Mouse (Mus musculus) brain, adult 2 months (tissue): ENCODE data around the gene Nudt17.
A peak's percentile ranks its signal among the peaks of the same experiment; 100 is the strongest.

Source experiments
- DNase-seq: peaks from one replicate; pipeline ENCODE4 v3.0.0; 2011; ENCODE audit warnings: low read depth, low spot score

The Nudt17 gene

DNA sequence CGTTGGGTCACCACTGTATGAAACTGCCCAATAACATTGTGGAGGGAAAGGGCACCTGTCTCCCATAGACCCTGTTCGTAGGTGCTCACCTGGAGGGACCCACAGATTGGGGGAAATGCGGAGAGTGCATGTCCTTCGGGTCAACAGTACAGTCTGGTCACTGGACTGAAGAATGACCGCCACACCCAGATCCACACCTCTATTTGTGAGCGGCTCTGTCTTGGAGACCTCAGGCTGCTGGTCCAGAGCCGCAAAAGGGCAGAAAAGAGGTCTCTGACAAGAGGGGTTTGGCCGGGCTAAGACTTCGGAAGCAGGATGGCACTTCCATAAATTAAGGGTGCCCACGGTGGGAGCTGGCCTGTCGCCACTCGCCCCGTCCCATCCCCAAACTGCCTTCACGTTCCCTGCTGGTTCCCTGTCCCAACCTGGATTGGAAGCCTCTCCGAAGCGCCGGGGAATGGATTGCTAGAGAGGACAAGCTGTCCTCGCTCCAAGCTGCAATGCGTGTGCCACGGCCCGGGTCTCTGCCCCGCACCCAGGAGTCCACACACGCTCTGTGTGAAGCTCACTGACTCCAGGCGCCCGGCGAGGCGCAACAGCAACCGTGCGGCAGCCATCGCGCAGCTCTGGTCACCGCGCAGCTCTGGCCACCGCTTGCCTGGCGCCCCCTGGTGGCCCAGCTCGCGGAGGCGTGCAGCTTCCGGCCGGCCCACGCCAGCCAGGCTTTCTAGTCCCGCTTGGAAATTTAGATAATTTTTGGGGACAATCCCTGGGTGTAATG is at the start of gene Nudt17:
TSS of gene Nudt17 (minus strand) at position 660 of the 781 bp plus-strand sequence.
- DNase-seq = peak; percentile 86

GRCm38 (mm10) chr3:96757691-96758090 is 49.3 kb upstream of the Nudt17 start:
- DNase-seq = peak; percentile 67

GRCm38 (mm10) chr3:96755935-96756334 is 47.6 kb upstream of the Nudt17 start:
- no peak for DNase-seq

- DNase-seq = no peak
Observed at GRCm38 (mm10) chr3:96746829-96747228, 38.5 kb upstream of the Nudt17 start.

DNA sequence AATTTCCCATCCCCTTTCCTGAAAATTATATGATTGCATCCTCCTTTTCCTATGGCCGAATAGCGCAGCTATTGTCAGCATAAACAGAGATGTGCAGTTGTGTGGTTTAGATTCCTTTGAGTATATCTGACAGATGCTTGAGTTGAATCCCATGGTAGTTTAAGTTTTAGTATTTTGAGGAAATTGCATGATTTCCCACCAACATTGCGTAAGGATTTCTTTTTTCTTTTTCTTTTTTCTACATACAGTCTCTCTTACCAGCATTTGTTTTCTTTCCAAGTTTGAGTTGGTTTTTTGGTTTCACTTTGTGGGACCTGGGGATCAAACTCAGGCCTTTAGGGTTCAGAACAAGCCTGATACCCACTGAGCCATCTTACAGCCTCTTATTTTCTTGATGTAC is 36.0 kb upstream of the Nudt17 start:
- DNase-seq = no peak

GRCm38 (mm10) chr3:96740279-96740678 is 31.9 kb upstream of the Nudt17 start:
- peak; percentile 15 for DNase-seq

- DNase-seq = peak; percentile 27
Observed at GRCm38 (mm10) chr3:96737995-96738394, 29.6 kb upstream of the Nudt17 start.

GRCm38 (mm10) chr3:96737013-96737740 is 28.8 kb upstream of the Nudt17 start:
- peak; percentile 12 for DNase-seq

DNA sequence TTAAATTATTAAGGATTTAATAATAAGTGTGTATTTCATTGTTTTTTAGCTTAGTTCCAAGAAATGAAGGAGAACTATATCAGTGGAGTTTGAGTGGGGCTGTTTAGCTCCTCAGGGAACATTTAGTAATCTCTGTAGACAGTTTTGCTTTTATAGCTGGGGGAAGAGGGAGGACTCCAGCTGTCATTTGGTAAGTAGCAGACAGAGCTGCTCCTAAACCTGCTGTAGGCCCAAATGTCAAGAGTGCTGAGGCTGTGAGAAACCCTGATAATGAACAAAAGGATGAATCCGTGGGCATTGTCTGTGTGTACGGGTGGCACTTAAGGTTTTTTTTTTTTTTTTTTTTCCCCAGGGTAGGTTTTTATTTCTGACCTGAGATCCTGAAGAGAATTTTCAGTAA is 26.8 kb upstream of the Nudt17 start:
- DNase-seq = peak; percentile 72

DNA sequence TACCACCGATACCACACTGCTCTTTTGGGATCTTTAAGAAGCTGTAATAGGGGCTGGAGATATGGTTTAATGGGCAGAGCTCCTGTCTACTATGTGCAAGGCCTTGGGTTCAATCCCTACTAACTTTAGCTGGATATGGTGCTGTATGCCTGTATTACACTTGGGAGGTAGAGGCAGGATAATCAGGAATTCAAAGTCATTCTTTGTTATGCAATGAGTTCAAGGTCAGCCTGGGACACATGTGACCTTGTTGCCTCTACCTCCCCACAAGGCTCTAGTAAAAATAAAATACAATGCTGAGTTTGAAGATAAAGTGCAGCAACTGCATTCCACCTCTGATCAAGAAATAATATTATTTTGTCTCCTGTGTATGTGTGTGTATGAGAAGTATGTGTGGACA is 25.6 kb upstream of the Nudt17 start:
- no peak for DNase-seq

DNA sequence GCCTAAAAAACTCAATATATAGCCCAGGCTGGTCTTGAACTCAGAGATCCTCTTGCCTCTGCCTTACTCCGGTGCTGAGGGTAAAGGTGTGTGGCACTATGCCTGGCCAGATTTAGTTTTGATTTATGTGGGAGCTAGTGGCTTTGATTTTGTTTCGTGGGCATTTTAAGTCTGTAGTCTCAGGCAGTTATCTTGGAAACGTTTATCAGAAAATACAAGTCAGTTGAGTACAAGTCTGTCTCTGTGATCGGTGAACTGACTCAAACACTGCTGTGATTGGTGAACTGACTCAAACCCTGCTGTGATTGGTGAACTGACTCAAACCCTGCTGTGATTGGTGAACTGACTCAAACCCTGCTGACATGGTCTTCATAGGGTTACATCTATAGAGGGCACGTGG is 22.4 kb upstream of the Nudt17 start:
- DNase-seq = no peak

- DNase-seq = peak; percentile 41
Observed at GRCm38 (mm10) chr3:96729403-96729784, 21.0 kb upstream of the Nudt17 start.

- DNase-seq = no peak
Observed at GRCm38 (mm10) chr3:96728634-96729402, 20.5 kb upstream of the Nudt17 start.

GRCm38 (mm10) chr3:96727828-96728633 is 19.7 kb upstream of the Nudt17 start:
- DNase-seq = peak; percentile 68

DNA sequence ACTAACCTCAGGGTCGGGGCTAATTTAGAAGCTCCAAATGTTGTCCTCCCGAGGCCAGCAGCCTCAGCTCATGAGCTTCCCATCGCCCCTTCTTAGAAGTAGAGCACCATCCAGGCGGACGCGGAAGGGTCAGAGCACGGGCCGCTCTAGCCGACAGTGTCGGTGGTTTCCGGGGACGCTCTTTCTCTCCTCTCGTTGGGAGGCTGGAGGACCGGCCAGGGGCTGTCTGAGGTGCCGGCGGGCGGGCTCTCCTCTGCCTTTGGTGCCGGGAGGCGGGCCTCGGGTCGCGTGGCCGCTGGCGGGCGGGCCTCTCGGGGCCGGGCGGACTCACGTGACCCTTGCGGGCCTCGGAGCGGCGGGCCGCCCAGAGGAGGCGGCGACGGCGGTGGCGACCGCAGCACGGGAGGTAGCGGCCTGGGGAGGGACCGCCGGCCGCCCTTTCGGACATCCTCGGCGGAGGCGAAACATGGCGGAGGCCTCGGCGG is 19.0 kb upstream of the Nudt17 start, which contains the start of the genes Polr3c and Rnf115:
TSS of gene Polr3c (minus strand) at position 286 of the 485 bp plus-strand sequence.
TSS of gene Rnf115 (plus strand) at position 322 of the 485 bp plus-strand sequence.
- peak; percentile 98 for DNase-seq

DNA sequence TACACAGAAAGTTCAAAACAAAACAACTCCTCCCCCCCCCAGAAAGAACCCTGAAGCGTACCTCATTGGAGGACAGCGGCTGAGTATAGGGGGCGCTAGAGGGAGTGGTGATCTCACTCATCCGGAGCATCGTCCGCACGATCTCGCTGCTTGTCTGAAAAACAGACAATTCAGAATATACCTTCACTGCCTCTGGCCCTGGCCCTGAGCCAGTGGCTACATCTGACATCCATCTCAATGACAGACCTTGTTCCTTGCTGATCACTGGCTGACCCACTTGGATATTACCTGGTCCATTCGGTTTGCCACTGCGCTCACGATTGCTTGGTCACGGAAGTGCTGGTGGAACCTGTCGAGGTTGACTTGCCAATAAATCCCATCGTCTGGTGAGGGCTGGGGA is 10.8 kb upstream of the Nudt17 start:
- peak; percentile 86 for DNase-seq

DNA sequence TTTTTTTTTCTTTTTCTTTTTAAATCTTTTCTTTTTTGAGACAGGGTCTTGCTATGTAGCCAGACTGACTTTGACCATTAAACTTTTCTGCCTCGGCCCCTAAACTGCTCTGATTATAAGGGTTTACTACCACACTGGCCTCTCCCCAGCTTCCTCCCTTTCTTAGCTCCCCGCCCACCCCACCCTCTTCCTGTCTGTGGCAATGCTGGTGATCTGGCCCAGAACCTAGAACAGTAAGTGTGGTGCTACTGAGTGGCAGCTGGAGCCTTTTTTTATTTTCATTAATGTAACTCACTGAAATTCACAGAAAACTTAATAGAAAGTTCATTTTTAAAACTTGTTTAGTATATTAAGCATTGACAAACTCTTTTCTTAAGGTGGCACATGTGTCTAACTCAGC is 7.5 kb upstream of the Nudt17 start:
- DNase-seq = no peak

GRCm38 (mm10) chr3:96714286-96714685 is 5.9 kb upstream of the Nudt17 start:
- DNase-seq = no peak

DNA sequence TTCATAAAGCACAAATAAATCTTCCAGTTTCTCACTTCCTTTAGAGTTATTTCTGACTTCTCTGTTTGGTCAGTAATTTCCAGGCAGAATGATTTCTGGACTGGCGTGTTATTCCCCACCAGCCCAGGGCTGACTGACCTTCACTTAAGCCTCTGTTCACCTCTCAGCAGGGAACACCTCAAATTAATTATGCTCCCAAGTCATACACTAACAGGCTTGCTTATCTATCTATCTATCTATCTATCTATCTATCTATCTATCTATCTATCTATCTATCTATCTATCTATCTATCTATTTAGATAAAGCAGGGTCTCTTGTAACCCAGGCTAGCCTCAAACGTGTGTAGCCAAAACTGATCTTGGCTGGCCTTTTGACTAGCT is 312 bp upstream of the Nudt17 start:
- no peak for DNase-seq

- DNase-seq = no peak
Observed at GRCm38 (mm10) chr3:96706984-96707383, 1.4 kb downstream of the Nudt17 start.

DNA sequence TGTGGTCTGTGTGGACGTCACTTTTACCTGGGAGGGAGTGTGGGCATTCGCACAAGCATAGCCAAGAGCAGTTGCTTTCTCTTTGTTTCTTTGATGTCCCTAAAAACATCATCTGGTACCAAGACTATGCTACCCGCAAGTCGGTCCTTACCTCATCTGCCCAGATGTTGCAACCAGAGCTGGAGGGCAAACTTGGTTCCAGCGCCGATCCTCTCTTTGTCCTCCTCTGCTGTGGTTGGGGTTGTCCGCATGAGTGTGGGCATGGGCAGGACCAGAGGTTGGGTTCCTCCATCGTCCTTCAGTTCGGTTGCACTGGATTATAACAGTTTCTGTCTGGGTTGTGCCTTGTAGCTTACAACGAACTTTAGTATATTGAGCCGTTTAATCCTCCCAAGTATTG is 2.1 kb downstream of the Nudt17 start:
- no peak for DNase-seq
